Mouse (Mus musculus) kidney, postnatal 14 days (tissue): ENCODE measurements at regions not wholly inside any gene's neighbourhood (a gene's known extent, or its start where the extent isn't known, plus 50 kb on each side); places are given as distances from the start of the nearest gene placed in this dataset.
"Not testable (repeated sequence)": the region's sequence is repeated elsewhere in the genome, so short reads cannot be mapped to it uniquely, and the experiment has no call there.

Experiments used
- DNase-seq: peaks from one replicate; pipeline ENCODE4 v3.0.0; 2022; ENCODE audit warnings: mixed read lengths

GRCm38 (mm10) chr2:166310438-166310837, 155.0 kb upstream of the Sulf2 start:
- no peak for DNase-seq

GRCm38 (mm10) chr2:166309882-166310281, 154.4 kb upstream of the Sulf2 start:
- DNase-seq = no peak

GRCm38 (mm10) chr2:166307551-166307950, 152.1 kb upstream of the Sulf2 start:
- DNase-seq = no peak

GRCm38 (mm10) chr2:166305044-166306002, 149.9 kb upstream of the Sulf2 start:
- DNase-seq = no peak

GRCm38 (mm10) chr2:166303854-166304253, 148.4 kb upstream of the Sulf2 start:
- no peak for DNase-seq

- DNase-seq = peak; percentile 88
Measured at GRCm38 (mm10) chr2:166301161-166301560, 145.7 kb upstream of the Sulf2 start.

GRCm38 (mm10) chr2:166294672-166295071, 139.2 kb upstream of the Sulf2 start:
- no peak for DNase-seq

GRCm38 (mm10) chr2:166292987-166293386, 137.5 kb upstream of the Sulf2 start:
- no peak for DNase-seq

GRCm38 (mm10) chr2:166291266-166291665, 135.8 kb upstream of the Sulf2 start:
- DNase-seq = peak; percentile 25

GRCm38 (mm10) chr2:166290826-166291225, 135.4 kb upstream of the Sulf2 start:
- DNase-seq = no peak

GRCm38 (mm10) chr2:166289198-166289597, 133.7 kb upstream of the Sulf2 start:
- no peak for DNase-seq

- DNase-seq = not testable (repeated sequence)
Measured at GRCm38 (mm10) chr2:166281137-166281536, 125.7 kb upstream of the Sulf2 start.

GRCm38 (mm10) chr2:166280651-166281127, 125.2 kb upstream of the Sulf2 start:
- no peak for DNase-seq

GRCm38 (mm10) chr2:166279676-166280075, 124.2 kb upstream of the Sulf2 start:
- no peak for DNase-seq

- DNase-seq = no peak
Measured at GRCm38 (mm10) chr2:166275398-166275797, 119.9 kb upstream of the Sulf2 start.

GRCm38 (mm10) chr2:166274016-166274346, 118.5 kb upstream of the Sulf2 start:
- no peak for DNase-seq

- DNase-seq = peak; percentile 83
Measured at GRCm38 (mm10) chr2:166273312-166274015, 118.0 kb upstream of the Sulf2 start.

- DNase-seq = no peak
Measured at GRCm38 (mm10) chr2:166272841-166273240, 117.4 kb upstream of the Sulf2 start.

GRCm38 (mm10) chr2:166272190-166272543, 116.7 kb upstream of the Sulf2 start:
- DNase-seq = no peak

GRCm38 (mm10) chr2:166271373-166272189, 116.1 kb upstream of the Sulf2 start:
- no peak for DNase-seq

GRCm38 (mm10) chr2:166270007-166270406, 114.5 kb upstream of the Sulf2 start:
- DNase-seq = no peak

GRCm38 (mm10) chr2:166266915-166267314, 111.5 kb upstream of the Sulf2 start:
- DNase-seq = no peak

- DNase-seq = no peak
Measured at GRCm38 (mm10) chr2:166266507-166266906, 111.0 kb upstream of the Sulf2 start.
